Mouse (Mus musculus) thymus, adult 2 months (tissue): Measurements from ENCODE around the gene Tigit.

ENCODE experiments used
- CTCF ChIP-seq: fragments of 200-500 bp; IDR thresholded peaks from 2 replicates; pipeline ENCODE4 v1.5.1; 2012; ENCODE audit warnings: mild to moderate bottlenecking, control low read depth, low read length, moderate library complexity, borderline replicate concordance; ENCODE audit not compliant: control insufficient read depth, poor library complexity, insufficient read depth; ENCODE audit errors: extremely low read depth
- POLR2A ChIP-seq: fragments of 200-500 bp; IDR thresholded peaks from 2 replicates; pipeline ENCODE4 v1.6.1; 2012; ENCODE audit warnings: mild to moderate bottlenecking, low read length, control low read depth, moderate library complexity; ENCODE audit not compliant: control insufficient read depth, poor library complexity, insufficient read depth; ENCODE audit errors: extremely low read depth

DNA sequence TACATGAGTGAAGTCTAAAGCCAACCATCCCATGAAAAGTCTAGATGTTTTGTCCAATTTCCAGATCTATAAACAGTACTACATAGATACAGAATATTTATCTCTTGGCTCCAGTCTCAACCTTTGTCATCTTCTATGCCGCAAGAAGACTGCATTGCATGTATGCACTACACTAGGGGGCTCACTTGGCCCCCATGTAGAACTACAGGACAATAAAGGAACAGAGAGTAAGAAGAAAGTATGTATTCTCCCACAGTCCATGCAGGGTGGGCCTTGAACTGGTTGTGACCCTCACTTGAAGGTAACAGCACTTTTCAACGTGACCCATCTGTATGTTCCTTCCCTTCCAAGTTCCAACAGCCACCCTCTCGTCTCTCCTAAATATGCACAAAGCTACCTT is 9.7 kb downstream of the Tigit start:
- TF ChIP-seq CTCF (no peak), POLR2A (no peak)
